Mouse (Mus musculus) right cerebral cortex, adult 18-20 months (tissue): ENCODE results near the gene Kif26b.

Experiments
- DNase-seq: peaks from one replicate; pipeline ENCODE4 v3.0.0; 2022; ENCODE audit warnings: mixed read lengths

Kif26b gene

DNA sequence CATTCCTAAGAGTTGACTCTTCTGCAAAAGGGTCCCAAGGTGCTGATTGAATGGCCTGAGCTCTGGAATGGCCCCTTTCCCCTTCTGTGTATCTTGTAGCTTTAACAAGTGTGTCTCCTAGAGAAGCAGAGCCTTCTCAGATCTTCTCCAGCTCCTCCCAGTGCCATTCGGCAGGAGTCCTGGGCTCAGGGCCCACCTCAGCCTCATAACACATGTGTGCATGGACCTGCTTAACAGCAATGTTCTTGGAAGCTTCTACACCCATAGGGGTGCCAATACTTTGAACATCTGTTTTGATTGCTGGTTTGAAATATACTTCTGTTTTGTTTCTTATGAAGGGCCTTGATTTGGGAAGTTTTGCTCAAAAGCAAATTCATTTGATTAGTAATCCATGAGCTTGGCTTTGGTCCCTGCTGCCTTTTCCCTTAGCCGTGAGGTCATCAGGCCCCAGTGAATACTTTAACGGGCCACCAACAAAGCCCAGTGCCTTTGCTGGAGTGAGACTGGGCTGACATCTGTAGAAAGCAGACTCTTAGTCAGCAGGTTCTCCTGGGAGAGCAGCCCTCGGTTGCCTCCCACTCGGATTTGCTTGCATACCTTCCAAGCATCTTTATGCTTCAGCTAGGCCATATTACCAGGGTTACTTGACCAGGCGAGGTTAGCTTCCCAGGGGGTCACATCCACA is 405.2 kb downstream of the Kif26b start:
- no peak for DNase-seq

DNA sequence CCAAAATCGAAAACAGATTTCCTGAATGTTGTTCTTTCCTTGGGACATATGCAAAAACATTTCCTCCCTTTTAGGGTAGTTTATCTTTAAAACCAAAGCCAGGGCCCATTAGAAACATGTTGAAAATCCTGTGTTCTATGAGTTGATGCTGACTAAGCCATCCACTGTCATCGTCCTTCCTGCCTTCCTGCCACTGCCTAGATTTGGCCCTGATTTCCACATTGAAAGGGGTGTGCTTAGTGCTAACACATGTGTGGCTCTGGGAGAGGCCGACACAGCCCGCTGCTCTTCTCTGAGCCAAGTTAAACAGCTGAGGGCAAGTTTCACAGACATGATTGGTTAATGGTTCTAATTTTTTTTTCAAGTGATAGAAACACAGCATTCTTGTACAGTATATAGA is 407.5 kb downstream of the Kif26b start:
- no peak for DNase-seq

GRCm38 (mm10) chr1:178936976-178937375 is 408.1 kb downstream of the Kif26b start:
- no peak for DNase-seq

- no peak for DNase-seq
Measured at GRCm38 (mm10) chr1:178940353-178940752, 411.4 kb downstream of the Kif26b start.

DNA sequence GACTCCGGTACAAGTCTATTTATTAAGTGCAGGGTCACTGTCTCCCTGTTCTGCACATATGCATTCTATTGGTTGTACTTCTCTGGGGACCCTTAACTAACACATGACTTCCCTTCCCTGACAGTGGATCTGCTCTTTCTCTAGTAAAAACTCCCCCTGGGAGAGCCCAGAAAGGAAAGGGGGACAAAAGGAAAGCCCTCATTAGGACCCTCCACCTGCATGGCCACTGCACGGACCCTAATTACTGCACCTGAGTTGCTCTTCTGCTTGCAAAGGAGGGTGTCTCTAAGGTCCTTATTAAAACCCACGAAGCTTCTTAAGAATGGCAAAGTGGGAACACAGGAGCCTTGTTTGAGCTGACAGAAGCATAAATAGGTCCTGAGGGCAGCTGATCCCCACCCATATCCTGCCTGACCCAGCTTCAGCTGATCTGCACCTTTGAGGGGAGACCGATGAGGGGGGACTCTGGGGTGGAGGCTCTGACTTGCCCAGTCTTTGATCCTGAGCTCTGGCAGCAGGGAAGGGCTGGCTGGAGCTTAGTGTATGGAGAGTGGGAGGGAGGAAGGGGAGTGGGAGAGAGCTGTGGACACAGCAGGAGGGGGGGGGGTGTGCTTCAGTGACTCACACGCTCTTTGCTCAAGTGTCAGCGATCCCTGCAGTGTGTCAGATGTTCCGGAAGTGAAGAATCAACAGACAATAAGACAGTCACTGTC is 413.5 kb downstream of the Kif26b start:
- no peak for DNase-seq

DNA sequence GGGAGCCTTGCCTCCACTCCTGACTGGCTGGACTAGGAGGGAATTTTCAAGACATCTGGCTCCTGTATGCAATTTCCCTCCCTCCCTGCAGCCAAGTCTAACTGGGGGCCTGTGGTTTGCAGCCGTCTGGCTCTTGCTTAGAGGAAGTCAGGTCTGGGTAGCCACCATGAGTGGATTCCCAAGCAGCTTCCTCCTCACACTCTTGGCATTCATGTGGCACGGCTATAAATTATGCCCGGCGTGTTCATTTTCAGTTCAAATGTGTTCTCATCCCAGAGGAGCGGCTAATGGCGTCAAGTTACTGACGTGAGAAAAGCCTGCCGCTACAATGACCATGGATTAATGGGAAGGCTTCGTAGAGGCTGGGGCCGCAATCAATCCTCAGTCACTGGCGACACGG is 424.0 kb downstream of the Kif26b start:
- DNase-seq = no peak

DNA sequence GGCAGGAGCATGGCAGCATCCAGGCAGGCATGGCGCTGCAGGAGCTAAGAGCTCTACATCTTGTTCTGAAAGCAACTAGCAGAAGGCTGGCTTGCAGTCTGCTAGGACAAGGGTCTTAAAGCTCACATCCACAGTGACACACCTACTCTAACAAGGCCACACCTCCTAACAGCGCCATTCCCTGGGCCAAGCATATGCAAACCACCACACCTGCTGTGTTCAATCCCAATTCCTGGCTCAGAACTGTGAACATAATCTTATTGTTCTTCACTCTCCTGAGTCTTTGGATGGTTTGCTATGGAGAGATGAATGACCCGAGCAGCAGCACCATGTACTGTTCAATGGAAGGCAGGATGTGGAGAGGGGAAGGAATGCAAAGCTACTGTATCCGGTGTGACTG is 429.7 kb downstream of the Kif26b start:
- DNase-seq = no peak

DNA sequence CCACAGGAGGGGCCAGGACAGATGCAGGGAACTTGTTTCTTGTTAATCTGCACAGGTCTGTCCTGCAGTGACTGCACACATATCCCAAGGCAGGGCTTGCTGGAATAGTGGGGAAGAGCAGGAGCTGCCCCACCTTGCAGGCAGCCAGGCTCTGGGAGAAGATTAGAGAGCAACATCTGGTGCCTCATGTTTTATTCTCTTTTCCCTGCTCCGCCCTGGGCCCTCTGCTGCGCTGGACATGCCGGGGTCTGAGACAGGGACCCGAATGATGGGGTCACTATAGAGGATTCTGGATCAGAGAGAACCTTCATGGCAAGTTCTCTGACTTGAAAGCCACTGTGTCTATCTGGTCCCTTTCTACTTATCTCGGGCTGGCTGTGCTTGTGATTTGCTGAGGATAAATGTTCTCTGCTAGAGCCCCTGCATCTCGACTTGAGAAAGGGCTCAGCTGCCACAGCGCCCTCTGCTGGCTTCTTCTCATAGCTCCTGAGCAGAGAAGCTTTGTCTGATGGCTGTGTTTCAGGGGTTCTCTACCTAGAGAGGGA is 431.2 kb downstream of the Kif26b start:
- DNase-seq = peak; percentile 71

- no peak for DNase-seq
Measured at GRCm38 (mm10) chr1:178961661-178962060, 432.7 kb downstream of the Kif26b start.

DNA sequence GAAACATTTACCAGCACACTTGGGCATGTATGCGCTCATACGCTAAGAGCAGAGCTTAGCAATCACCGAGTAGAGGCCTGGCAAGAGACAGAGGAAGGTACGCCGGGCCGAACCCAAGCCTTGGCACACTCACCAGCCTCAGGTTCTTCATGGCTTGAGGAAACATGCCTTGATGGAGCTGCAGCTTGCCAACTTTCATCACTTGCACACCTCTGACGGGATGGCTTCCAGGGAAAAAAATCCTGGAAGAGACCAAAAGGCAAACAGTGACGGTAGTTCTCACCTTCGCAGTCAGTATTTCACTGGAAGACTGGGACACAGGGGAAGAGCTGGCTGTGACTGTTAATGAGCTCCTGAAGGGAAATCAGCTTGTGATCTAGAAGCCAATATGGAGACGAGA is 443.1 kb downstream of the Kif26b start:
- no peak for DNase-seq

GRCm38 (mm10) chr1:178978617-178979245 is 449.8 kb downstream of the Kif26b start:
- DNase-seq = no peak

- no peak for DNase-seq
Measured at GRCm38 (mm10) chr1:178980185-178980584, 451.3 kb downstream of the Kif26b start.

GRCm38 (mm10) chr1:178981641-178982040 is 452.7 kb downstream of the Kif26b start:
- no peak for DNase-seq

GRCm38 (mm10) chr1:178988176-178988575 is 459.3 kb downstream of the Kif26b start:
- DNase-seq = no peak
